Mouse (Mus musculus) neural tube, embryonic 14.5 days (tissue): ENCODE results near the gene Gadd45b. TPM values are rescaled to one million over a fixed set of nuclear protein-coding genes. Genes with fewer than 3 reads are reported as not detected.

Experiments used
- ATAC-seq: fragments of 200-750 bp; cut with Nextera tagmentation; 2 replicates; pipeline ENCODE4 v1.8.0; 2017; ENCODE audit warnings: low read depth, mild to moderate bottlenecking, moderate TSS enrichment, moderate library complexity
- H3K27ac ChIP-seq: fragments of 300-500 bp; sonication (generic); 2 replicates; pipeline ENCODE4 v1.5.1; 2014; ENCODE audit warnings: low read depth, mild to moderate bottlenecking, control low read depth, low read length, moderate library complexity, mixed read lengths
- H3K27me3 ChIP-seq: fragments of 300-500 bp; sonication (generic); 2 replicates; pipeline ENCODE4 v1.6.1; 2014; ENCODE audit warnings: low read length; ENCODE audit not compliant: control insufficient read depth, insufficient read depth
- H3K36me3 ChIP-seq: fragments of 300-500 bp; sonication (generic); 2 replicates; pipeline ENCODE4 v1.6.1; 2014; ENCODE audit warnings: low read length, mixed read lengths; ENCODE audit not compliant: control insufficient read depth, insufficient read depth
- H3K4me1 ChIP-seq: fragments of 300-500 bp; sonication (generic); 2 replicates; pipeline ENCODE4 v1.6.1; 2014; ENCODE audit warnings: low read length; ENCODE audit not compliant: control insufficient read depth, insufficient read depth
- H3K4me2 ChIP-seq: fragments of 300-500 bp; sonication (generic); 2 replicates; pipeline ENCODE4 v1.6.1; 2014; ENCODE audit warnings: mild to moderate bottlenecking, low read depth, low read length, control low read depth
- H3K4me3 ChIP-seq: fragments of 300-500 bp; sonication (generic); 2 replicates; pipeline ENCODE4 v1.5.1; 2014; ENCODE audit warnings: low read depth, low read length, control low read depth, mixed read lengths
- H3K9ac ChIP-seq: fragments of 300-500 bp; sonication (generic); replicated peaks from 2 replicates; pipeline ENCODE4 v1.6.1; 2014; ENCODE audit warnings: low read depth, mild to moderate bottlenecking, control low read depth, low read length, mixed read lengths
- H3K9me3 ChIP-seq: fragments of 300-500 bp; sonication (generic); 2 replicates; pipeline ENCODE4 v1.6.1; 2016; ENCODE audit warnings: low read length; ENCODE audit not compliant: control insufficient read depth
- WGBS: fragments of 180-500 bp; shearing (Covaris S2); extraction: QIAGEN DNeasy Blood & Tissue Kit; methylation state at CpG from one replicate; pipeline ENCODE4 v1.1.7; 2014; 5-methylcytosine and 5-hydroxymethylcytosine counted together
- polyA plus RNA-seq: library from polyadenylated mRNA; unstranded; fragments of >200 nt; fragmentation: Nextera tagmentation; extraction: Ambion mirVana; gene quantifications from 2 replicates; pipeline ENCODE4 v1.2.1, GENCODE M21; 2014

Gadd45b gene
- polyA plus RNA-seq, 1 experiment from 2014 or later: 7.6 TPM

DNA sequence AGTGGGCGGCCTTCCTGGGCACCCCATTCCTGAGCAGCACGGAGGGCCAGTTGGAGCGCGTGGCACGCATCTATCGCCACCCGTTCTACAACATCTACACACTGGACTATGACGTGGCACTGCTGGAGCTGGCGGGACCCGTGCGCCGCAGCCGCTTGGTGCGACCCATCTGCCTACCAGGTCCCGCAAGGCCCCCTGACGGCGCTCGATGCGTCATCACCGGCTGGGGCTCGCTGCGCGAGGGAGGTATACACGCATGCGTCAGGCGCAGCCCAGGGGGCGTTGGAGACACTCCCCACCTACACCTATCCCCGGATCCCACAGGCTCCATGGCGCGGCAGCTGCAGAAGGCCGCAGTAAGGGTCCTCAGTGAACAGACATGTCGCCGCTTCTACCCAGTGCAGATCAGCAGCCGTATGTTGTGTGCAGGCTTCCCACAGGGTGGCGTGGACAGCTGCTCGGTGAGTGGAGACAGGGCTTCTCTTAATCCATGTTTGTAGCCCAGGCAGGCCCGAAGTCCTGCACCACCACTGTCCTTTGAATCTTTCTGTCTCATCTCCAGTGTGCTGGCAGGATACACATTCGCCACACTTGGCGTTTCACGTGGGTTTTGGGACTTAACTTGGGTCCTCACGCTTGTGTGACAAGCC, 31.9 kb upstream of the Gadd45b start:
- no peak for ATAC-seq
- H3K4me2 ChIP-seq: peak overlapping the region; percentile 24; the same call in 1 of the 2 replicates
- H3K27me3 ChIP-seq: no peaks in the 10 kb centered on the region
- no peaks in the 10 kb centered on the region for H3K9me3 ChIP-seq
- H3K36me3 ChIP-seq: peaks cover 17% of the 10 kb centered on the region
- H3K9ac ChIP-seq: no peak overlapping the region
- WGBS: 30% methylated on average over 41 of the region's 41 CpGs
- 0 out of 2 replicates have a peak overlapping the region, but pooled peaks have one; percentile 2 for H3K4me3 ChIP-seq
- peaks cover 19% of the 10 kb centered on the region for H3K4me1 ChIP-seq
- no peak overlapping the region for H3K27ac ChIP-seq

DNA sequence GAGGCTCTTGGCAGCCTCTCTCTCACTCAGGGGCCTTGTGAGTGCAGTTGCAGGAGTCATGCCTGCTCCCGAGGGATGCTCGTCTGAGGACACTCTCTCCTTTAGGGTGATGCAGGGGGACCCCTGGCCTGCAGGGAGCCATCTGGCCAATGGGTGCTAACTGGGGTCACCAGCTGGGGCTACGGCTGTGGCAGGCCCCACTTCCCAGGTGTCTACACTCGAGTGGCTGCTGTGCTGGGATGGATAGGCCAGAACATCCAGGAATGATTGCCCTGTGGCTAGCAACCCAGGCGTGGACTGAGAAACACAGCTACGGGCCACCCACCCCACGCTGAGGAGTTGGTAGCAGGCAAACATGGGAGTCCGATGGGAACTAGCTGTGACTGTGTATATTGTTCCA, 30.8 kb upstream of the Gadd45b start:
- no peak for ATAC-seq
- peaks cover 19% of the 10 kb centered on the region for H3K4me1 ChIP-seq
- H3K9ac ChIP-seq: no peak overlapping the region
- H3K9me3 ChIP-seq: no peaks in the 10 kb centered on the region
- no peak overlapping the region for H3K27ac ChIP-seq
- WGBS: 88% methylated on average over 8 of the region's 8 CpGs
- peak overlapping the region; percentile 93; the same call in 1 of the 2 replicates for H3K4me2 ChIP-seq
- no peak overlapping the region for H3K4me3 ChIP-seq
- no peaks in the 10 kb centered on the region for H3K27me3 ChIP-seq
- H3K36me3 ChIP-seq: peaks cover 28% of the 10 kb centered on the region

DNA sequence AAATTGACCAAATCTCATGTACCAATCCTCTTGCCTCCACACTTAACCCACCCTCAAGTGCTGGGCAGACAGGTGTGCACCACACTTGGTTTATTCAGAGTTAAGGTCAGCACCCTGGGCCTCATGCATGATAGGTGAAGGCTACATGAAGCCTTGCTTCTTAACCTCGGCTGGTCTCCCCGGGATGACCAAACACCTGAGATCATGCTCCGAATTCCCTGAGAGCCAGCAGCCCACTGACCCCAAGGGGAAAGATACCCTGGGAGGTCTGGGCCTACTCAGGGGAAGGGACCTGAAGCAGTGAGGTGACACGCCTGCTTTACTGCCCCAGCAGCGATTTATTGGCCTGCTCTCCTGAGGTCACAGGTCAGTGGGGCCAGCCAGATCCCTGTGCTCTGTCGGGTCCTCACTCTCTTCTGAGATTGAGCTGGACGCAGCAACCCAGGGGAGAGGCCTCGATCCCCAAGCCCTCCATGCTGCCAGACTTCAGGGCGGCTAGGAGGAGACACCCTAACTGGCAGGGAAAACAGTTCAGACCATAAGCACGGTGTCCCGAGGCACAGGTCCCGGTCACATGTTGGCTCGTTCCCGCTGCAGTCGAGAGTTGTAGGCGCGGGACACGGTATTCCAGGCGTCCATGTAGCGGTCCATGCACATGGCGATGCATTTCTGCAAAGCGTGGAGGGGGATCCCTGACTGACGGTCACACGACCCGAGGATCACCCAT, 30.1 kb upstream of the Gadd45b start:
- Histone ChIP-seq H3K9ac (peak overlapping the region; percentile 66), H3K27ac (peak overlapping the region; percentile 69), H3K4me2 (peak overlapping the region; percentile 93), H3K4me1 (peaks cover 19% of the 10 kb centered on the region), H3K4me3 (peak overlapping the region; percentile 47), H3K36me3 (peaks cover 34% of the 10 kb centered on the region), H3K27me3 (no peaks in the 10 kb centered on the region), H3K9me3 (no peaks in the 10 kb centered on the region)
- 16% methylated on average over 25 of the region's 25 CpGs for WGBS
- peak; percentile 0; the same call in 1 of the 2 replicates for ATAC-seq

DNA sequence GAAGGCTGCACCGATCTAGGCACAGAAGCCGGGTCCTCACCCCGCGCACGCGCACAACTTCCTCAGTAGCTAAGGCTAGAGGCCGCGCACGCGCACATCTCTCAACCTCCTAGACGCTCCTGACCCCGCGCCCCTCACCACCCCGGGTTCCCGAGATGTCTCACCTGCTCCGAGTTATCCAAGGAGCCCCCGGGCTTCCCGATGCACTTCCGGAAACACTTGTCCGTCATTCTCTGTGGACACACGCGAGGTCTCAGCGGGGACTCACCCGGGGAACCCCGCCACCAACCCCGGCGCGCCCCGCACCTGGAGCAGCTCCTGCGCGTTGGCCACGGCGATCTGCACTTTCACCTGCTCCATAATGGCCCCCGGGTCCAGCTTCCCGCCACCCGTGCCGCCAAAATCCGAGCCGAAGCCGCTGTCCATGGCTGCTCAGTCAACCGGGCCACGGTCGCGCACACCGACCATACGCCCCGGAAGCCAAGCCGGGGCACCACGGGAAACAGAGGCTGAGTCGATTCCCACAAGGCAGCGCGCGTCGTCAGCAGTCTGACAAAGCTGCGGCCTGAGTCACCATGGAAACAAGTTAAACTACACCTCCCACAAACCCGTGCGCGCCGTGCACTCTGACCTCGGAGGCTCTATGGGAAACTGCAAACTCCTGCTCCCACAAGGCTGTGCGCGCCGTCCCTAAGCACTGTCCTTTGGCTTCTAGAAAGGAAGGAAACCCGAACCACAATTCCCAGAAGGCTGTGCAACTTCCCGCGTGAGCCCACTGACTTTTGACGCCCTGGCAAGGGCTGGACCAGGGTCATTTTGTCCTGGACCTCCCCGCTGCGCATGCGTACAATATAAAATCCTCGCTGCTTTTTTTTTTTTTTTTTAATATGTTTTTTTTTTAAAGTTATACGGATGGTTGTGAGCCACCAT, 29.3 kb upstream of the Gadd45b start, which contains the start of gene Timm13:
TSS of gene Timm13 (minus strand) at position 652 of the 930 bp plus-strand sequence.
- under 1% methylated on average over 72 of the region's 72 CpGs for WGBS
- ATAC-seq: peak; percentile 95
- Histone ChIP-seq H3K27ac (peak within 1 kb of the TSS; percentile 69), H3K4me2 (peak within 1 kb of the TSS; percentile 93), H3K9me3 (no peaks in the 10 kb centered on the region), H3K9ac (peak within 1 kb of the TSS; percentile 66), H3K4me1 (peaks cover 19% of the 10 kb centered on the region), H3K36me3 (peaks cover 41% of the 10 kb centered on the region), H3K27me3 (no peaks in the 10 kb centered on the region), H3K4me3 (peak within 1 kb of the TSS; percentile 47)

DNA sequence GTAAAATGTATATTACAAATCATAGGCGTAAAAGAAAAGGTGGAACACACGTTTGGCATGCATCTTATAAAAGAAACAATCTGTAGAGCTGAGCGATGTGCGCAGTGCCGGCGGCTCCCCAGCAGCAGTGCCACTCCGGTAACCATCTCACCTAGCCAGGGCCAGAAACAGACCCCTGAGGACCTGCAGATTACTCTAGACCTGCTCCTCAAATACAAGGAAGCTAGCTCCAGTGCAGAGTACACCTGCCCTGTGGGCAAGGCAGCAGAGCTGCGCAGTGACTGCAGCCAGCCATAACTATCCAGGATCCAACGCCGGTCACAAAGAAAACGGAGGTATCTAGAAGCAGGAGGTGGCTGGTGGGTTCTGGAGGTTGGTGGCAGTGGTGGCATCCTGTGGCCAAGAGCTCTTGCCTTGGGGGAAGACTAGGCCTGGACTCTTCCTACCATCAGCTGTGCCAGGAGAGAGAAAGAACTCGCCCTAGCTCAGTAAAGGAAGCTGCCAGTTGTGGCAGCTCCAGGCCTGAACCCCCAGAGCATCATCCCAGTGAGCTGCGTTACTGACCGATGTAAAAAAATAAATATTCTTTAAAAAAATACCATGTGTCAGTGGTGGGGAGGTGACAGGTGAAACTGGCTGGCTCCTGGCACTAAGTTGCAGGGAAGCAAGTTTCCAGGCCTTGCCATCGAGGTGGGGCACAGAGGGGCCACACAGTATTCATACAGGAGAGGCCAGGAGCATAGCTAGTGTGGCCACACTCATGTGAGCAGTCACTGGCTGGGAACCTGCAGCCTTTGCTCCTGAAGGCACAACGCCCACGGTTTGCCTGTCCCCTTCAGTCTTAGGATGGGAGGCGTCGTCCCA, 28.2 kb upstream of the Gadd45b start:
- H3K4me2 ChIP-seq: peak overlapping the region; percentile 93; the same call in 1 of the 2 replicates
- H3K9ac ChIP-seq: 0 out of 2 replicates have a peak overlapping the region, but pooled peaks have one; percentile 4
- H3K4me3 ChIP-seq: peak overlapping the region; percentile 47; the same call in 1 of the 2 replicates
- no peak for ATAC-seq
- peaks cover 49% of the 10 kb centered on the region for H3K36me3 ChIP-seq
- H3K27me3 ChIP-seq: no peaks in the 10 kb centered on the region
- H3K9me3 ChIP-seq: no peaks in the 10 kb centered on the region
- 0 out of 2 replicates have a peak overlapping the region, but pooled peaks have one; percentile 39 for H3K27ac ChIP-seq
- 88% methylated on average over 19 of the region's 19 CpGs for WGBS
- peaks cover 19% of the 10 kb centered on the region for H3K4me1 ChIP-seq

DNA sequence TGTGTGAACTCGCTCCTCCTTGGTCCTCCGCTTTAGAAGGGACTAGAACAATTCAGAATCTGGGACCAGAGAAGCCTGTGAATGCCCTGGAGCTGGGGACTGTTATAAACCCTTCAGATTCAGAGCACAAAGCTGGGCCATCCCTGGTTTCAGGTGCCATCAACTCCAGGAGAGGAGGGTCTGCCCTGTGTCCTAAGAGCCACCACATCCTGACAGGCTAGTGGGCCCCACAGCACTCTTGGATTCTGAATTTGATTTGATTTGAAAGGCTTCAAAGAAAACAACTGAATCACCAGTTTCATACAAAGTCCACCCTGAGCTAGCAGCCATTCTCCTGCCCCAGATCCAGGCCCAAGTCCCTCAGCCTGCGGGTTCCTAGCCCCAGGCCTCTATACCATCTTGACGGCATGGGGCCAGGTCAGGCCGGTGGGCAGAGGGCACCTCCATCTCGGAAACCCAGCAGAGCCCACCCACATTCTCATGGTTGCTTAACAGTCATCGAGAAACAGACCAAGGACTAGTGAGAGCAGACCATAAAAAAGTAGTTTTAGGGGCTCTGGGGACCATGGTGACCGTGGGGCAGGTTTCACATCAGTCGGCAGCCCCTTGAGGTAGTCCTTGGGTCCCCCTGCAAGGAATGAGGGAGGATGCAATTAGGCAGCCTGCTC, 27.5 kb upstream of the Gadd45b start:
- H3K4me2 ChIP-seq: no peak overlapping the region
- H3K4me1 ChIP-seq: peaks cover 19% of the 10 kb centered on the region
- no peak overlapping the region for H3K4me3 ChIP-seq
- H3K9ac ChIP-seq: no peak overlapping the region
- 87% methylated on average over 9 of the region's 9 CpGs for WGBS
- H3K9me3 ChIP-seq: no peaks in the 10 kb centered on the region
- ATAC-seq: no peak
- H3K27ac ChIP-seq: no peak overlapping the region
- H3K36me3 ChIP-seq: peaks cover 52% of the 10 kb centered on the region
- H3K27me3 ChIP-seq: no peaks in the 10 kb centered on the region

DNA sequence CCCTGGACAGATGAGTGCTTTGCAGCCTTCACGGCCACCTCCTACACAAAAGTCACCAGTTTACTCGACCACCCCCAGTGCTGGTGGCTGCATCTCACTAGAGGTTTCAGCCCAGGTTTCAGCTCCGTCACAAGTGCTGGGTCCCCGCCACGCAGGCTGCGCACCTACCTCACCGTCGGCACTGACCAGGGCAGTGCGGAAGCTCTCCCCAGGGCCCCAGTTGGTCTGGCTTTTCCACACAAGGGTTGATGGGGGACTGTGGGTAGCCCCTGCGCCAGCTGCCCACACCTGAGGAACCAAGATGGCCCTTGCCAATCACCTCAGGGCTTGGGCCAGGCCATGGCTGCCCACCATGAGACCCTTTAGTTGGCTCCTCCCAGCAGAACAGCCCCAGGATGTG, 26.6 kb upstream of the Gadd45b start:
- 92% methylated on average over 10 of the region's 10 CpGs for whole genome bisulfite sequencing
- H3K4me3 ChIP-seq: no peak overlapping the region
- no peaks in the 10 kb centered on the region for H3K9me3 ChIP-seq
- H3K4me2 ChIP-seq: no peak overlapping the region
- H3K27me3 ChIP-seq: no peaks in the 10 kb centered on the region
- H3K27ac ChIP-seq: no peak overlapping the region
- H3K4me1 ChIP-seq: peaks cover 14% of the 10 kb centered on the region
- ATAC-seq: no peak
- H3K9ac ChIP-seq: no peak overlapping the region
- H3K36me3 ChIP-seq: peaks cover 60% of the 10 kb centered on the region
